19 mouse cellular contexts compared by ENCODE assay signal in the genomic region with DNA sequence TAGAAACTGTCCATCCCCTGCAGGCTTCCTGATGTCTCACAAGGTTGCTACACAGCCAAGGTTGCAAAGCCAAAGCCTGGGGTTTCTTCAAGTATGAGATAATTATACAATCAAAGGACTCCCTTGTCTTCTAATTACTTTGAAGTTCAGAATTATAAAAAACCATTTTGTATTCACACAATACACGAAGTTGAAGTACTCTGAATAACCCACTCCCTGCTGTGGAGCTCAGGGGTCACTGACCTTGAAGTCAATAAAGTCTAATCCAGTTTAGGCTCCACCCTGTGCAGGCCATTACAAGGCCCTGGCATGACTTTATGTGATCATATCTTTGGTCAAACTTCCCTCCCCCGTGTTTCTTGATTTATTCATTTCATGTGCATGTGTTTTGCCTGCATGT.
"Had no signal": no experiment of that assay in that cellular context is flagged by ENCODE, and none has a peak within 500 bp of the region (broad histone marks: within the 10 kb centered on the region; RNA-seq: fewer than 3 reads in every experiment).

No protein-coding gene starts in this region.

- H3K36me3 ChIP-seq: midbrain, embryonic 10.5 days; midbrain, embryonic 12.5 days; neural tube, embryonic 13.5 days; neural tube, embryonic 15.5 days had no signal

- ATAC-seq: midbrain, embryonic 16.5 days had no signal

- DNase-seq: lung, adult 18-20 months; lung, embryonic 14.5 days; lung, postnatal 10 days; lung, postnatal 4 days; midbrain, embryonic 14.5 days; retina, postnatal 1 day; right cerebral cortex, adult 18-20 months; right cerebral cortex, postnatal 25 days; right cerebral cortex, postnatal 4 days; spleen, adult 18-20 months; thymus, adult 18-20 months; thymus, postnatal 14 days; thymus, postnatal 36 days had no signal

- H3K27ac ChIP-seq: midbrain, embryonic 10.5 days; midbrain, embryonic 12.5 days; neural tube, embryonic 13.5 days; neural tube, embryonic 15.5 days had no signal

- H3K4me3 ChIP-seq: midbrain, embryonic 10.5 days; midbrain, embryonic 12.5 days; myocyte; neural tube, embryonic 13.5 days; neural tube, embryonic 15.5 days had no signal

- H3K9ac ChIP-seq: lung, embryonic 14.5 days; midbrain, embryonic 12.5 days; neural tube, embryonic 13.5 days; neural tube, embryonic 15.5 days had no signal

- H3K4me1 ChIP-seq: midbrain, embryonic 12.5 days; neural tube, embryonic 13.5 days had no signal

- H3K4me2 ChIP-seq: lung, embryonic 14.5 days; midbrain, embryonic 12.5 days; neural tube, embryonic 13.5 days; neural tube, embryonic 15.5 days had no signal

- H3K27me3 ChIP-seq: midbrain, embryonic 12.5 days; neural tube, embryonic 13.5 days; neural tube, embryonic 15.5 days had no signal

- H3K9me3 ChIP-seq: midbrain, embryonic 10.5 days; midbrain, embryonic 12.5 days; neural tube, embryonic 13.5 days; neural tube, embryonic 15.5 days had no signal
